Mouse (Mus musculus) layer of hippocampus, postnatal 36 days (tissue): Measurements from ENCODE around the gene Asah2. TPM values are rescaled to one million over a fixed set of nuclear protein-coding genes. Genes with fewer than 3 reads are reported as not detected.
A peak's percentile ranks its signal among the peaks of the same experiment; 100 is the strongest.
"Not testable (repeated sequence)": the region's sequence is repeated elsewhere in the genome, so short reads cannot be mapped to it uniquely, and the experiment has no call there.

Experiments used
- DNase-seq, 2 experiments: peaks; one replicate each; pipeline ENCODE4 v3.0.0; 2022
- total RNA-seq, 2 experiments: library from RNA; stranded (reverse); gene quantifications; 2 replicates each; pipeline ENCODE4 v1.2.3; 2021

The Asah2 gene
- total RNA-seq, 2 experiments from 2014 or later: 4.7 to 8.2 TPM

DNA sequence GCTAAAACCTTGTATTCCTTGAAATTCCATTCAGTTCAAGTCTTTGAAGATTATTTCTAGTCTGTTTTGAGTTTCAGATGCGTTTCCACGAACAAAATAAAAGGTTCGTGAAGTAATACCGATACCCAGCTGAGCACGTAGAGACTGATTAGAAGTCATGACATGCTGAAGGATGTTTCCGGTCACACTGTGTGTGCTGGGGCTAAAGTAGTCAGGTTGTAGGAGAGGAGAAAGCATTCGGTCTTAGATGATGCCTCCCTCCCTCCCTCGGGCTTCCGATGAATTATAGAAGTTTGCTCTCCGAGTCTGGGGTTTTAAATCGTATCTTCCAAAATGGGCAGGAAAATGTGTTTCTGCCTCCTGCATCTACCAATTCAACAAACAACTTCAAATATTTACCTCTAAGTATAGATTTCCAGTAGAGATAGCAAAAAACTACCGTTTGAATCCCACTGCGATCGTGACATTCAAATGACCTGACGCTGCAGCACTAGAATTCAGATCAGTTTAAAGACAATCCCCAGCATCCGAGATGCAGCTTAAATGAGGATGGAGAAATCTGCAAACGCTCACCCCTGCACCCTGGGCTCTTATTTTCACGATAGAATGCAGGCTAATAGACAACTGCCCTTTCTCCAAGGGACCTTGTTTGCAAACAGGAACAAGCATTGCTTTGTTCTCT is 5.6 kb downstream of the Asah2 start:
- DNase-seq: no peak

DNA sequence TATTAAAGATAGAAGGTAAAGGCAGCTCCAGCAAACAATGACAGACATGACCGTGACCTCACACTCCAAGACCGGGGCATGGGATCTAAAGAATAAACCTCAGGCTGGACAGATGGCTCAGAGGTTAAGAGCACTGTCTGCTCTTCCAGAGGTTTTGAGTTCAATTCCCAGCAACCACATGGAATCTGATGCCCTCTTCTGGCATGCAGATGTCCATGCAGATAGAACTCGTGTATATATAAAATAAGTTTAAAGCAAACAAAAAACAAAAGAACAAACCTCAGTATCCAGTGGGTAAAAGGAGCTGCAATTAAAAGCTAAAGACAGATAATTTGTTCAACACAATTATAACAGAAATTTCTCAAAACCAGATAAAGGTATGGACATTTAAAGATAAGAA is 9.4 kb downstream of the Asah2 start:
- DNase-seq: no peak

DNA sequence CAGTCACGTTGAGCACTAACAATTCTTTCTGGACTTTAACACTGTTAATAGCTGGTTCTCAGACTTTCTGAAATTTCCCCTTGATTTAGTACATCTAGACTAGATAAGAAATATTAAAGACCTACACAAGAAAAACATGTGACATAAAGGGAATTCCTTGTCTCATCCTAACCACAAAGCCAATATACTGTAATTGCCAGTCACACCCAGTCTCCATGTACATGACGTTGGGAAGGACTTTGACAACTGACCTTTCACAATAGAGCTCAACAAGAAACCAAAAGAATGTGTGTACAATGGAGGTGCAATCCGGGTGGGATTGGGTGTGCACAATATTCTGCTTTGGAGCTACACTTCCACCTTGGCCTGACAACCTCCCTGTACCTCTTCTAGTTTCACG is 15.7 kb downstream of the Asah2 start:
- DNase-seq: no peak

DNA sequence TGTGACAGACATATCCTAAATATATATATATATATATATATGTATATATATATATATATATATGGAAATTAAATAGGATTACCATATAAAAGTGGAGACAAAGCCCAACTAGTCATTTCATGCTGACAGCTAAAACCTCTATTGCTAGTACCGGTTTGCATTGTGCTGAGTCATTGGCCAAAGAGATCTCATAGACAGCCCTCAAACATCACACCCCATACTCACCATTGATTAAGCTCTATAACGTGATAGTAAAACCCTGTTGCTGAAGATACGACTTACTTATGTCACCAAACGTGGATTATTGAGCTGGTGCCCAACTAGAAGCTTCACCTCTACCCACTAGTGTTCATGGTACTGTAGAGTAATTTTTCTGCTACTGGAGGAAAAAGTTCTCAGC is 17.2 kb downstream of the Asah2 start:
- no peak for DNase-seq

DNA sequence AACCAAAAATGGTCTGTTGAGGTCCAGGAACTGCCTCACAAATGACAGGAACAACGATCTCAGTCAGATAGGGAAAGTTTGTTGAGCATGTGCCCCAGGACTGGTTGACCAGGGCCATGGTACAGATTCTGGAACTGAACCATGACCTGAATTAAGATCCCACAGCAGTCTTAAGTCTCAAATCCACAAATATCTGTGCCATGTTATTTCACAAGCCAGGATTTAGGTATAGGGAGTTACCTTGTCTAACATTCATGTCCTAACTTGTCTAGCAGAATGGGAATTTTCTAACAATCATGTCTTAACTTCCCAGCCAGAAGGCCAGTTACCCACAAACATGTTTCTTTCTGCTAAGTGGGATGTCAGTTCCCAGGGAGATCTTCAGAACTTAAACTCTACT is 19.4 kb downstream of the Asah2 start:
- DNase-seq: no peak

DNA sequence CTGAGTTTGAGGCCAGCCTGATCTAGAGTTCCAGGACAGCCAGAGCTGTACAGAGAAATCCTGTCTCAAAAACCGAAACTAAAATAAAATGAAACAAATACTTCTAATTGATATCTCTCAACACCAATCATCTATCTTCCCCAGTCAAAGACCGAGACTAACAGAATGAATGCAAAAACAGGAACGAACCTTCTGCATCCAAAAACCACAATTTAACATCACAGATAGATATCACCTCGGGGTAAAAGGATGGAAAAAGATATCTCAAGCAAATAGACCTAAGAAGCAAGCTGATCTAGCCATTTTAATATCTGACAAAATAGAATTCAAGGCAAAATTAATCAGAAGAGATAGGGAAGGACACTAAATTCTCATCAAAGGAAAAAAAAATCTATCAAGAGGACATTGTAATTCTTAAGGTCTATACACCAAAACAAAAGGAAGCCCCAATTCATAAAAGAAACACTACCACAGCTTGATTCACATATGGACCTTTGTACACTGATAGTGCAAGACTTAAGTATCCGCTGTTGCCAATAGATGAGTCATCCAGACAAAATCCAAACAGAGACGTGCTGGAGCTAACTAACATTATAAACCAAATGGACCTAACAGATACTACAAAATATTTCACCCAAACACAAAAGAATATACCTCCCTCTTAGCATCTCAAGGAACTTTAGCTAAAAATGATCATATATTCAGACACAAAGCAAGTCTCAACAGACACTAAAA is 20.1 kb downstream of the Asah2 start:
- DNase-seq: no peak

DNA sequence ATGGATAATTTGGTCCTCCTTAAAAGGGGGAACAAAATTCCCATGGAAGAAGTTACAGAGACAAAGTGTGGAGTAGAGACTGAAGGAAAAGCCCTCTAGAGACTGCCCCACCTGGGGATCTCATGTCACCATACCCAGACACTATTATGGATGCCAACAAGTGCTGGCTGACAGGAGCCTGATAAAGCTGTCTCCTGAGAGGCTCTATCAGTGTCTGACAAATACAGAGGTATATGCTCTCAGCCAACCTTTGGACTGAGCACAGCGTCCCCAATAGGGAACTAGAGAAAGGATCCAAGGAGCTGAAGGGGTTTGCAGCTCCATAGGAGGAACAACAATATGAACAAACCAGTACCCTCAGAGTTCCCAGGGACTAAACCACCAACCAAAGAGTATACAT is 23.2 kb downstream of the Asah2 start:
- DNase-seq: not testable (repeated sequence)

DNA sequence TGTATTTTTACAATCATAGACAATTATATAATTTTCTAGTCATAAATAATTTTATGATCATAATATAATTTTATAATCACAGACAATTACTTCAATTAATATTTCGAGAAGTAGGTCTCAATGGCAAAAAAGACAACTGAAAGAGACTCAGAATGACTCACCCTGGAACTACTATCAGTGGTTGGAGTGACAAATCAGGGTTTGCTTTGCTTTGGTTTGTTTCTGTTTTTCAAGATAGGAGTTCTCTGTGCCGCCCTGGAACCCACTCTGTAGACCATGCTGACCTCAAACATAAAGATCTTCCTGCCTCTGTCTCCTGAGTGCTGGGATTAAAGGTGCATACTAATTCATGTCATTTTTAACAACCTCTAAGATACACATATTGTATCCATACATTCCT is 37.7 kb downstream of the Asah2 start:
- no peak for DNase-seq

DNA sequence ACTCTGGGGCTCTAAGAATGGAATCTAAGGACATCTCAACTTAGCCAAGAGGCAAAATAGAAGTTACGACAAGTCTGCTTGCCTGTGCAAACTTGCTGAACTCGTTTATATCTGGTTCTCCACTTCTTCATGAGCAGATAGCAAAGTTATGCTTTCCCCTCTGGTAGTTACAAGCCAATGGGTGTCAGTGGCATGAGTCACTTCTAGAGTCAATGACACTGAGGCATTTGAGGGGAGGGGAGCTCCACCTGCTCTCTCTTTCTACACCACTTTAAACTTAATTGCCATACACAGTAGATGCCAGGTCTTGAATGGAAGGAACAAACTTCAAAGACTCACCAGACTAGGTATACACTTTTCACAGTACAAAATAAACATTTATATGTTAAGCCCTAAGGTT is 38.4 kb downstream of the Asah2 start:
- DNase-seq: no peak

DNA sequence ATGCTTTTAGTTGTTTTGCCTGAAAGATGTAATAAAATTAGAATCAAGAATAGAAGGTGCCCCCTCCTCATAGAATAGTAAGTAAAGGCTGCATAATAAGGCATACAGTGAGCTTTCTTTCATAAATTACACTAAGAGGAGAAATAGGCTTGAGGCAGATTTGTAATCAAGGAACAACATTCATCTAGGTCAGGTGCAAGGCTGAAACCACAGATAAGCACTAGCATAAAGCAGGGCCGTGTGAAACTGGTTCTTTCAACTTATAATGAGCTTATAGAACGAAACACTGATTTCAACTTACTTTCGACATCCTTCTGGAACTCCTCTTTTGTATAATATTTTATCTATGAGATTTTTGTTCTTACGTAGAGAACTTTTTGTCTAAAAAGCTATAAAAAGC is 40.3 kb downstream of the Asah2 start:
- DNase-seq: no peak

DNA sequence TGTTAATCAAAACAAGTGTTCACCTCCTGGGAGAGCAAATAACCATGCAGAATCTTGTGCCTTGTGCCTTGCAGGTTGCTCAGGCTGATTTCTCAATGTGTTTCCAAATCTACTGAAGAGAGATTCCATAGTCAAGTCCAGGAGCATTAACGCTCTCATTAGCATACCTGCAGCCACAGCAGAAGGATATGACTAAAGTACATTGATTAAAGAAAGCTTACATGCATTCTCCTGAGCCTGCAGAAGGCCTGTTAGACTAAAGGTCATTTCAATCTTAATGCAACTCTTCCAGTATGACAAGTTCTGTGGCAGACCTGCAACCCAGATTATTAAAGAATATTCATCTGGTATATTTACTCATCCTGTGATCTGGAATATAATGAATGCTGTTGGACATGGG is 46.7 kb downstream of the Asah2 start:
- DNase-seq: no peak

DNA sequence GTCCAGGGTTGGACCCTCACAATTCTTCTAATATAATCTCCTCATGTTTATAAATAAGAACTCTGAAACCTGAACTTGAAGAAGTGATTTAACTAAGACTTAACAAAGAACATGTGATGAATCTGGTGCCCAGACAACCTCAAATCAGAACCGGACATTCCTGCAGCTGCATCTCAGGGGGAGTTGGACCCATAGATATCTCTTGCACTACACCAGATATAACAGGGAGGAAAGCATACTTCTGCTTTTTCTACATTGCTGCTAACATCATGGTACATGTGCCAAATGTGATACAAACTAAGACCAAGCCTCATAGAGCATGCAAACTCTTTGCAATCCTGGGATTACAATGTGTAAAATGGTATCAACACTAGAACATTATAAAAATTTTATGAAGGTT is 51.8 kb downstream of the Asah2 start:
- DNase-seq: no peak

DNA sequence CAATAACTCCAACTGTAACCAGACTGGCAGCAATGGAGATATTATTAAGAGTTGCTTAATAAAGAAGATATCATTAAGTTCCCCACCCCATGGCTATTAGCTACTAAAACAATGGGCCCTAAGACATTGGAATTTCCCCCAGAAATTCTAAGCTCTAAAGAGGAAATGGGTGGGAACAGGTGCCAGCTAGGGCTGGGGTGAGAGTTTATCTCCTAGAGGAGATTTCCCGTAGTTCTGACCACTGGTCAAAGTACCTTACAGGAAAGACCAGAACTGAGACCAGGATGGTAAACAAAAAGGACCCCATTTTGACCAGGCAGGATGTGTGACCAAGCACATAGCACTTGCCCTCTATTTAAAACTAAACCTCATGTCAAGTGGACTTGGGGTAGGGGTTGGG is 52.3 kb downstream of the Asah2 start:
- DNase-seq: no peak

DNA sequence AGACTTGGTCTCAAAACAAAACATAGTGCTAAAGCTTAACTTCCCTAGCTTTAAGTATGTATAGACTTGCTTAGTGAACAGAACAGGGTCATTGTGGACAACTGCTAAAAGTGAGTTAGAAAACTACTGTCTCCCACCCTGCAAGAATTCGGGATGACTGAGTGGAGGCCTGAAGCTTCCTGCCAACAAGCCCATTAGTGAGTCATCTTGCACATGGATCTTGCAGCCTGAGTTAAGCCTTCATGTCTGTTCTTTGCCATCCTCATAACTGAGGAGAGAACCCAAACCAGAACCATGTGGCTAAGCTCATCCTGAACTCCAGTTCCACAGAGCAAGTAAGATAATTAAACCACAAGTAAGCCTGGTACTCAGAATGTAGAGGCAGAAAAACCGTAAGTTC is 56.8 kb downstream of the Asah2 start:
- DNase-seq: no peak

DNA sequence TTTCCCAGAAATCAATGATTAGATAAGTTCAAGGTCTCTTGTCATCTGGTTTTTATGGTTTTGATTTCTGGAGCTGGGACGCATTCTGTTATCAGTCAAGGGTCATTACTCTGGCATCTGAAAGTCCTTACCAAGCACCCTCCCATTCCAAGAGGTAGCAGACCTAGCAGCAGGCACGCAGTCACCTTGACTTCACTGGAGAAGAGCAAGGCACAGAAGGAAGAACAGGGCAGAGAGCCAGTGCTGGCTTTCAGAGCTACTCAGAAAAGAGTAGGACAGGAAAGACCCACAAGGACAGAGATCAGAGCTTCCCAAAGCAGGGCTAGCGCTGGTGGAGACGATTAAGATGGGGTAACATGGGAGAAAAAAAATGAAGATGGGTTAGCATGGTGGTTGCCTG is 75.1 kb downstream of the Asah2 start:
- no peak for DNase-seq

DNA sequence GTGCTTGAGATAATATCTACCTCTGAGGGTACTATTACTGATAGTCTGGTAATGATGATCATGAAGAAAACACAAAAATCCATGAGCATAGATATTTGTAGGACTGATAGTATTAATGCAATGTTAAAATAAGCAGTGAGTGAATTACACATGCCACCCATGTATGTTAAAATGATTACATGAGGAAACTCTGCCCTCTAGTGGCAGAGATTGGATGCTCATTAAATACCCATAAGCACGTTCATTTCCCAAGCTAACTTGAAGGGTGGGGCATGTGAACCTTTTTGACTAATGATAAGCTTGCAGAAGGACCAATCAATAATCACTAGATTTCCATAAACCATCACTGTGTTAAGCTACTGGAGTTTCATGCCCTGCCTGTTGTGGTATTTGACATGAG is 77.6 kb downstream of the Asah2 start:
- DNase-seq: no peak

DNA sequence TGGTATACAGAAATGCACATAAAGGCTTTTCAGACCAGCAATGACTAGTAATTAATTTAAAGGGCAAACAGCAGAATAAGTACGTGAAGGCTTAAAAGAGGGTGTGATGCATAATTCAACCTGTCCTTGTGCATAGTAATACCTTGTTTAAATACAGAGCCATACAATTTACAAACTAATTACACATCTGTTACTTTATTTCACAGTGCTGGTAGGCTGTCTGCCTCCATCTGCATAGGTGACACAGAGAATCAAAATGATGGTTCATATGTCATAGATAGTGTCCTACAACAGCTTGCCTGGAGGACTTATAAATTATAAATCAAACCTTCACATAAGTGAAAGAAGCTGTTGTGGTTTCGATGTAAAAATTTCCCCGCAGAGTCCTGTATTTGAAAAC is 82.6 kb downstream of the Asah2 start:
- no peak for DNase-seq

DNA sequence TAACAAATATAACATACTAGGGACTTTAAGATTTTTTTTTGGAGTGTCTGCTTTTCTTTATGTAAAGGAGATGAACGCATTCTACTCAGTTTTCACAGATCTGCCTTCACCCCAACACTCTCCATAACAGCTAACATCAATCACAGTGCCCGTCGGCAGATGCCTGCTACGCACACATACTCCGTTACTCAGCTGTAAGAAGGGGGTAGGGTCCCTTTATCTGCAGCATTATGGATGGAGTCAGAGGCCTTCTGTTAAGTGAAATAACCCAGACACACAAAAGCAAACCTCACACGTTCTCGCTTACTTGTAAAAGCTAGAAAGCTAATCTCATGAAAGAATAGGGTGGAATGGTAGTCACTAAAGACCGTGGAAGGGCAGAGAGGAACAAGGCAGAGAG is 88.3 kb downstream of the Asah2 start:
- DNase-seq: no peak

DNA sequence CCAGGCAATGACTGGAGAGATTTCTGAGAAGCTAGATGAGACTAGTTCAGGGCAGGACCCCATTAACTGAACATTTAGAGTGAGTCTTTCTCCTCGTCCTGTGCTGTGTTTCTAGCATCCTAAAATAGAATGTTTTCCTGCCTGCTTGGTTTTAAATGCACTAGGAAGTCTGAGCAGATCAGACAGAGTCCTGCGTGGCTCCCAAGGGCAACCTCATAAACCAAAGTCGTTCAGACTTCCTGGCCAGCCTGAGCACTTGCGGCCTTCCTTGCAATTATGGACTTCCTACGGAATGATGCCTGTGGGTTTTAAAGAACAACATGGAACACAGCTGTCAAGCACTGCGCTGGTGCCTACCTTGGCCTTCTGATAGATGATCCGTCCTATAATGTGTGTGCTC is 89.4 kb downstream of the Asah2 start:
- no peak for DNase-seq

DNA sequence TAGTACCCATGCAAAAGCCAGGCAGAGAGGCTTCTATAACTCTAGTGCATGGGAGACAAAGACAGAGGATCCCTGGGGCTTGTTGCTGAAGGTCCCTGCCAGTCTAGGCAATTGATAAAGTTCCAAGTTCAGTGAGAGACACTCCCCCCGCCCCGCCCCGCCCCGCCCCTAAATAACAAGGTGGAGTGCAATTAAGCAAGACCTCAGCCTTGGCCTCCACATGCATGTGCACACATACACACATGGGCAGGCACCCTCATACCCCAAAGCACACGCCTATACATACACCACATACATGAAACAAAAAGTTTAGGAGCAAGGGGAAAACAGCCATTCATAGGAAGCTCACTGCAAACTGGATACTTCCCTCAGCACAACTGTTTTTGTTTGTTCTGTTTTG is 90.0 kb downstream of the Asah2 start:
- DNase-seq: no peak

DNA sequence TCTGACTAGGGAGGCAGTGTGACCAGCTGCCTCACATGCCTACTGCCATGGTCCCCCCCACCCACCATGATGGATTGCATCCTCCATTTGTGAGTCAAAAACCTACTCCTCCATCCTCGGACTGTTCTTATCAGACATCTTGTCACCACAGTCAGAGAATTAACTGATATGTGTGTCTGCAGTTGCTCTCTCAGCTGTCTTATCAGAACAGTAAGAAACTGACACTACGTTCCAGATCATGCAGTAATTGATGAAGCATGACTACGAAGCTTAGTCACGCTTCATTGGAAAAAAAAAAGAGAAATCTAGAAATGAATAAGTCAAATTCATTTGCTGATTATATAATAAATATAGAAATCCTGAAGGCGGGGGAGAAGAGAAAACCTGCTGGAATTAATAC is 105.4 kb downstream of the Asah2 start:
- peak; percentile 1 to 2 for DNase-seq

DNA sequence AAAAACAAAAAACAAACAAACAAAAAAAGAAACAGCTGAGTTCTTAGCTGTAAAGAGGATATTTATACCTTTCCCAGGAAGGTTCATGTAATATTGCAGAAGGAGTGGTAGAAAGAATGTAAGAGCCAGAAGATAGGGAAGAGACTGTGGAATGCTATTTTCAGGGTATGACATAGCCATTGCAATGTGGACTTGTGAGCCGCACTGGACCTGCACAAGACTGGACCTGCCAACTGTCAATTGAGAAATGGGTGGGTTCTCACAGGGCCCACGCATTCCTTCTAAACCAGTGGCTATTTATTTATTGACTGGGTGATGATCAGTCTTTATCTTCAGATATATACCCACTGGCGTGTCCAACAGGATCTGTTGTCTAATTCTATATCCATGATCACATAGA is 111.1 kb downstream of the Asah2 start:
- DNase-seq: no peak

DNA sequence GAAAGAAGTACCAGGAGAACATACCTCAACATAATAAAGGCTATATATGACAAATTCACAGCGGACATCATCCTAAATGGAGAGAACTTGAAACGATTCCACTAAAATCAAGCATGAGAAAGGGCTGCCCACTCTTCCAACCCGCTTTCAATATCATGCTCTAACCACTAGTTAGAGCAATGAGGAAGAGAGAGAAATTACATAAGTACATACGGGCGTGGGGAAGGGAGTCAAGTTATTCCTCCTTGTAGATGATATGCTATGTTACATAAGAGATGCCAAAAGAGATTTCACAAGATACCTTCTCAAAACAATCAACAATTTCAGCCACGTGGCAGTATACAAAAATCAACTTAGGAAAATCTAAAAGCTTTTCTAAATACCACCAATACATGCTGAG is 117.0 kb downstream of the Asah2 start:
- DNase-seq: no peak

DNA sequence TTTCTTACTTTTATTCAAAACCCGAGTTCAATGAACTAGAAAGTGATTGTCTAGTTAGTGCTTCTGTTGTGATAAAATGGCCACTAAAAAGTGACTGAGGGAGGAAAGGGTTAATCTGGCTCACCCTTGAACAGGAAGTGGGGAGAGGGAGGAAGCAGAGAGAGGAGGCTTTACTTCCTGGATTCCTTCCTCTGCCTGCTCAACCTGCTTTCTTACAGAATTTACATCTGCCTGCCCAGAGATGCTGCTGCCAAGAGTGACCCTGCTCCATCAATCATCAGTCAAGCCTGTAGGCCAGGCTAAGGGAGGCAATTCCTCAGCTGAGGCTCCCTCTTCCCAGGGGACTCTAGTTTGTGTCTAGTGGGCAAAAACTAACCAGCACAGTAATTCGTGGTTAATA is 132.1 kb downstream of the Asah2 start:
- DNase-seq: no peak

DNA sequence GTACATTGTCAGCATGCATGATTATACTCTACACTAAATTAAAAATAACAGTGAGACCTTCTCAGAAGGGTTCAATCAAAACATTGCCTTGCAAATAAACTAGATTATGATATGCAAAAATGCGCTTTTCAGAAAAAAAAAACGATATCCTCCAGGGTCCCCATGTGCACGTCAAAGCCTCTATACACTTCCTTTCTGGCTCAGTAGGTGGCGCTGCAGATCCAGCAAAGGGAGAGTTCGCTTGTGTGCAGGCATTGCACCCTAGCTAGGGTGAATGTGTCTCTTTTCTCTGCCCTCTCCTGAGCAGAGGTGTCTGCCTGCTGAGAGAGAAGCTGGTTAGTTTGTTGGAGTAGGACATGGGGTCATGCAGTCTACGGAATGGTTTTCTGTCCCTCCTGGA is 136.0 kb downstream of the Asah2 start:
- DNase-seq: peak; percentile 71 to 78
